In the genomic region with DNA sequence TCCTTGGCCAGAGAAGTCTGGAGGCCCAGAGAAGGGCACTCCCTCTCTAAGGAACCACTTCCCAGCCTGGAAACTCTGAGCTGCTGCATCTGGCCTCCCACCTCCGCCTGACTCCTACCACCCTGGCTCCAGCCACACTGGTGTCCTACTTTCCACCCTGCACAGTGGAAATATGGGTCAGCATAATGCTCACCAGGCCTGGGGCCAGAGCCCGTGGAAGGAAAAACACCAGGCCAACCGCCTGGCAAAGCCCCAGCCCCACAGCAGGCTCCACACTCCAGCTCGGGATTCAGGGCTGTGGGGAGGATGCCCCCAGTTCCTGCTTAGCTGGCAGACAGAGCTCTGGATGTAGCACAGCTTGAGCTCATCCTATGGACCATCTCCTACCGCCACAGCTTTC, we compare ENCODE assay signal across 8 mouse cellular contexts. TPM values are rescaled to one million over a fixed set of nuclear protein-coding genes. Genes with fewer than 3 reads are reported as not detected.
A peak's percentile ranks its signal among the peaks of the same experiment; 100 is the strongest.
DNase-seq lines count a peak whose midpoint lies in the region; ATAC-seq and TF ChIP-seq lines count a peak whose summit lies in the region.

No protein-coding gene starts in this region.

- no peaks in the 10 kb centered on the region for H3K36me3 ChIP-seq in intestine, embryonic 16.5 days (ENCODE audit: control insufficient read depth, insufficient read depth, low read length)

- ATAC-seq in intestine, embryonic 16.5 days: peak; percentile 64
- no peak for ATAC-seq in inflammation-experienced regulatory T-cells, adult 6 months

- no peak overlapping the region for H3K9ac ChIP-seq in intestine, embryonic 16.5 days (ENCODE audit: low read depth, low read length)

- no peak for TF ChIP-seq POLR2A in olfactory bulb, adult 2 months (IDR thresholded peaks at IDR 0.05; ENCODE audit: insufficient read depth, low read depth, low read length)

- DNase-seq in heart, adult 11 months: peak; percentile 95
- no peak for DNase-seq in heart, postnatal 25 days (ENCODE audit: low spot score)
- DNase-seq in Muller cell, postnatal 12 days (ENCODE audit: inconsistent ontology term): peak; percentile 82
- peak; percentile 27 to 34 for DNase-seq in gastrocnemius, adult 8-10 months (ENCODE audit: low spot score in 2 of 2)
- no peak for DNase-seq in adrenal gland, postnatal 25 days

- H3K4me1 ChIP-seq in intestine, embryonic 16.5 days (ENCODE audit: control insufficient read depth, insufficient read depth, low read length): peaks cover 14% of the 10 kb centered on the region; the same call in 1 of the 2 replicates
- peaks cover 14% of the 10 kb centered on the region; the same call in 1 of the 2 replicates for H3K4me1 ChIP-seq in olfactory bulb, adult 2 months (ENCODE audit: control insufficient read depth, insufficient read depth, low read length)

- no peak overlapping the region for H3K4me2 ChIP-seq in intestine, embryonic 16.5 days (ENCODE audit: low read depth, low read length)

- H3K9me3 ChIP-seq in intestine, embryonic 16.5 days (ENCODE audit: control insufficient read depth, low read length): no peaks in the 10 kb centered on the region

- TF ChIP-seq CTCF in olfactory bulb, adult 2 months (IDR thresholded peaks at IDR 0.05; ENCODE audit: insufficient read depth, low read depth, low read length): no peak

- intact Hi-C loops in heart, postnatal 25 days (cut with DNase I): no loop called here

- H3K4me3 ChIP-seq in intestine, embryonic 16.5 days (ENCODE audit: low read length): no peak overlapping the region
- H3K4me3 ChIP-seq in olfactory bulb, adult 2 months (ENCODE audit: insufficient read depth, low read depth, low read length): no peak overlapping the region

- 47% methylated on average over 5 of the region's 5 CpGs for WGBS in intestine, embryonic 16.5 days
- 46% methylated on average over 5 of the region's 5 CpGs for WGBS in olfactory bulb, adult 2 months

- peak overlapping the region; percentile 68 for H3K27ac ChIP-seq in intestine, embryonic 16.5 days (ENCODE audit: low read length)
- peak overlapping the region; percentile 34; the same call in 1 of the 2 replicates for H3K27ac ChIP-seq in olfactory bulb, adult 2 months (ENCODE audit: insufficient read depth, low read depth, low read length)

- no peaks in the 10 kb centered on the region for H3K27me3 ChIP-seq in intestine, embryonic 16.5 days (replicated peaks; ENCODE audit: control insufficient read depth, insufficient read depth, low read length)

RNA-seq across cellular contexts. Expression of gene Spon2, which starts 10.2 kb away (rescaled TPM):
- total RNA-seq in heart, postnatal 25 days (2021): 10 to 100 TPM in 1 of 2 experiments, 1 to 10 TPM in 1; 3.4 to 13.6 TPM
- total RNA-seq in gastrocnemius, adult 8-10 months (2022): 1 to 10 TPM in 2 of 4 experiments, under 1 TPM in 2; 0.67 to 1.1 (median 0.88) TPM
- polyA plus RNA-seq in intestine, embryonic 16.5 days (2015; fragmentation: Nextera tagmentation; extraction: Ambion mirVana): 35.1 and 37.0 TPM in 2 replicates
- not detected in 2 replicates for polyA plus RNA-seq in olfactory bulb, adult 2 months (2012; ENCODE audit: insufficient read depth, insufficient read length, low replicate concordance, missing spikeins)
- not detected for polyA plus RNA-seq in inflammation-experienced regulatory T-cells, adult 6 months (2017; shearing (Covaris generic))
- total RNA-seq in adrenal gland, postnatal 25 days (2021): 0.39 TPM in 1 of 2 replicates, not detected in the other

RNA-seq across cellular contexts. Expression of gene Ctbp1, which starts 46.4 kb away (rescaled TPM):
- total RNA-seq in heart, postnatal 25 days (2021): 100 to 1,000 TPM; 208 to 209 TPM
- total RNA-seq in gastrocnemius, adult 8-10 months (2022): 100 to 1,000 TPM; 241 to 265 (median 251) TPM
- 181 and 223 TPM in 2 replicates for polyA plus RNA-seq in intestine, embryonic 16.5 days (2015; fragmentation: Nextera tagmentation; extraction: Ambion mirVana)
- polyA plus RNA-seq in olfactory bulb, adult 2 months (2012; ENCODE audit: insufficient read depth, insufficient read length, low replicate concordance, missing spikeins): not detected in 2 replicates
- 10 to 100 TPM; 24.0 to 31.4 (median 28.0) TPM for polyA plus RNA-seq in inflammation-experienced regulatory T-cells, adult 6 months (2017; shearing (Covaris generic))
- 222 and 223 TPM in 2 replicates for total RNA-seq in adrenal gland, postnatal 25 days (2021)

Comparison
In these comparisons a context has a peak if more than half of its experiments do, and no peak if none do; other contexts are left out.
1. DNase-seq: peak in heart, adult 11 months (single experiment), Muller cell, postnatal 12 days (single experiment) and gastrocnemius, adult 8-10 months (2 of 2); none in heart, postnatal 25 days (single experiment) and adrenal gland, postnatal 25 days (single experiment).